Mouse (Mus musculus) lung, postnatal 4 days (tissue): ENCODE measurements around the gene Sp100.
"Not testable (repeated sequence)": the region's sequence is repeated elsewhere in the genome, so short reads cannot be mapped to it uniquely, and the experiment has no call there.

ENCODE experiments used
- DNase-seq, 2 experiments: peaks; one replicate each; pipeline ENCODE4 v3.0.0; 2021

Sp100 gene

GRCm38 (mm10) chr1:85649881-85650280 is at the start of gene Sp100:
Gene Sp100, plus strand, starts transcription at chr1:85649988.
- peak; percentile 23 to 25 for DNase-seq

GRCm38 (mm10) chr1:85600078-85600477 is 49.7 kb upstream of the Sp100 start, which contains the start of gene Sp140:
Gene Sp140, plus strand, starts transcription at chr1:85600378.
- DNase-seq, result not testable (repeated sequence)

GRCm38 (mm10) chr1:85600794-85601193 is 49.0 kb upstream of the Sp100 start:
- peak; percentile 55 to 56 for DNase-seq

GRCm38 (mm10) chr1:85604341-85604740 is 45.4 kb upstream of the Sp100 start:
- DNase-seq, result peak in 1 of 2 experiments; percentile 3

- peak in 1 of 2 experiments; percentile 2 for DNase-seq
Observed at GRCm38 (mm10) chr1:85608361-85608760, 41.4 kb upstream of the Sp100 start.

- DNase-seq, result not testable (repeated sequence)
Observed at GRCm38 (mm10) chr1:85610581-85610980, 39.2 kb upstream of the Sp100 start.

GRCm38 (mm10) chr1:85615096-85615495 is 34.7 kb upstream of the Sp100 start:
- not testable (repeated sequence) for DNase-seq

- DNase-seq, result not testable (repeated sequence)
Observed at GRCm38 (mm10) chr1:85615819-85616218, 34.0 kb upstream of the Sp100 start.

- not testable (repeated sequence) for DNase-seq
Observed at GRCm38 (mm10) chr1:85617161-85617560, 32.6 kb upstream of the Sp100 start.

GRCm38 (mm10) chr1:85618689-85619088 is 31.1 kb upstream of the Sp100 start:
- DNase-seq, result not testable (repeated sequence)

GRCm38 (mm10) chr1:85636936-85637335 is 12.9 kb upstream of the Sp100 start:
- not testable (repeated sequence) for DNase-seq

- peak in 1 of 2 experiments; percentile 34 for DNase-seq
Observed at GRCm38 (mm10) chr1:85638144-85638543, 11.6 kb upstream of the Sp100 start.

- DNase-seq, result not testable (repeated sequence)
Observed at GRCm38 (mm10) chr1:85650524-85650923, 736 bp downstream of the Sp100 start.

- peak in 1 of 2 experiments; percentile 15 for DNase-seq
Observed at GRCm38 (mm10) chr1:85651770-85652275, 2.0 kb downstream of the Sp100 start.

GRCm38 (mm10) chr1:85657211-85657610 is 7.4 kb downstream of the Sp100 start:
- DNase-seq, result not testable (repeated sequence)

- DNase-seq, result no peak
Observed at GRCm38 (mm10) chr1:85664266-85664665, 14.5 kb downstream of the Sp100 start.

GRCm38 (mm10) chr1:85680226-85680625 is 30.4 kb downstream of the Sp100 start:
- no peak for DNase-seq

- DNase-seq, result no peak
Observed at GRCm38 (mm10) chr1:85686666-85687065, 36.9 kb downstream of the Sp100 start.

GRCm38 (mm10) chr1:85687346-85687745 is 37.6 kb downstream of the Sp100 start:
- DNase-seq, result no peak

GRCm38 (mm10) chr1:85690544-85690943 is 40.8 kb downstream of the Sp100 start:
- DNase-seq, result no peak

- no peak for DNase-seq
Observed at GRCm38 (mm10) chr1:85692281-85692680, 42.5 kb downstream of the Sp100 start.

- no peak for DNase-seq
Observed at GRCm38 (mm10) chr1:85693280-85693679, 43.5 kb downstream of the Sp100 start.

- DNase-seq, result no peak
Observed at GRCm38 (mm10) chr1:85695646-85696045, 45.9 kb downstream of the Sp100 start.

GRCm38 (mm10) chr1:85697721-85698493 is 48.1 kb downstream of the Sp100 start:
- no peak for DNase-seq
